Mouse (Mus musculus) forebrain, postnatal 0 days (tissue): ENCODE results near the gene Lsm10. TPM values are rescaled to one million over a fixed set of nuclear protein-coding genes. Genes with fewer than 3 reads are reported as not detected.

Source experiments
- ATAC-seq: fragments of 200-750 bp; cut with Nextera tagmentation; 2 replicates; pipeline ENCODE4 v1.8.0; 2017; ENCODE audit warnings: mild to moderate bottlenecking, moderate library complexity
- DNase-seq: peaks from one replicate; pipeline ENCODE4 v3.0.0-alpha.2; 2015
- H3K27ac ChIP-seq: fragments of 300-500 bp; sonication (generic); 2 replicates; pipeline ENCODE4 v1.5.1; 2014; ENCODE audit warnings: low read depth, mild to moderate bottlenecking, antibody characterized with exemption, low read length, moderate library complexity, mixed read lengths
- H3K27me3 ChIP-seq: fragments of 300-500 bp; sonication (generic); 2 replicates; pipeline ENCODE4 v1.6.1; 2014; ENCODE audit warnings: mild to moderate bottlenecking, low read length, mixed read lengths; ENCODE audit not compliant: insufficient read depth
- H3K36me3 ChIP-seq: fragments of 300-500 bp; sonication (generic); 2 replicates; pipeline ENCODE4 v1.6.1; 2014; ENCODE audit warnings: mild to moderate bottlenecking, moderate library complexity; ENCODE audit not compliant: insufficient read depth
- H3K4me1 ChIP-seq: fragments of 300-500 bp; sonication (generic); 2 replicates; pipeline ENCODE4 v1.6.1; 2014; ENCODE audit warnings: antibody characterized with exemption; ENCODE audit not compliant: insufficient read depth
- H3K4me2 ChIP-seq: fragments of 300-500 bp; sonication (generic); 2 replicates; pipeline ENCODE4 v1.6.1; 2014; ENCODE audit warnings: low read depth, mild to moderate bottlenecking, moderate library complexity
- H3K4me3 ChIP-seq: fragments of 300-500 bp; sonication (generic); 2 replicates; pipeline ENCODE4 v1.5.1; 2014; ENCODE audit warnings: low read depth, low read length, mixed read lengths
- H3K9ac ChIP-seq: fragments of 300-500 bp; sonication (generic); 2 replicates; pipeline ENCODE4 v1.6.1; 2014; ENCODE audit warnings: mild to moderate bottlenecking
- H3K9me3 ChIP-seq: fragments of 300-500 bp; sonication (generic); 2 replicates; pipeline ENCODE4 v1.6.1; 2016; ENCODE audit warnings: low read length
- CTCF ChIP-seq: sonication (generic); IDR thresholded peaks from 2 replicates; pipeline ENCODE4 v1.5.1; 2016; ENCODE audit warnings: antibody characterized with exemption, control low read depth, low read depth
- WGBS: fragments of 180-500 bp; shearing (Covaris S2); extraction: QIAGEN DNeasy Blood & Tissue Kit; methylation state at CpG from one replicate; pipeline ENCODE4 v1.1.7; 2014; 5-methylcytosine and 5-hydroxymethylcytosine counted together
- polyA plus RNA-seq: library from polyadenylated mRNA; unstranded; fragments of >200 nt; fragmentation: Nextera tagmentation; extraction: Ambion mirVana; gene quantifications from 2 replicates; pipeline ENCODE4 v1.2.1, GENCODE M21; 2015
- total RNA-seq: library from RNA; depleted of rRNA; stranded (reverse); fragments of >200 nt; gene quantifications from 2 replicates; pipeline ENCODE4 v1.2.3, GENCODE M21; 2014; rRNA removed

The Lsm10 gene
- total RNA-seq (36.1 and 37.1 TPM in 2 replicates), polyA plus RNA-seq (54.5 and 59.5 TPM in 2 replicates)

- TF ChIP-seq CTCF: no peak
- no peaks in the 10 kb centered on the region for H3K9me3 ChIP-seq
- peak; percentile 99 for ATAC-seq
- peak; percentile 97 for DNase-seq
- H3K4me1 ChIP-seq: 0 out of 2 replicates have a peak, but pooled peaks cover 4% of the 10 kb centered on the region
- H3K27ac ChIP-seq: peak within 1 kb of the TSS; percentile 88
- peak within 1 kb of the TSS; percentile 78 for H3K9ac ChIP-seq
- no peaks in the 10 kb centered on the region for H3K36me3 ChIP-seq
- H3K27me3 ChIP-seq: no peaks in the 10 kb centered on the region
- 3% methylated on average over 34 of the region's 37 CpGs for WGBS
- H3K4me3 ChIP-seq: peak within 1 kb of the TSS; percentile 65
- peak within 1 kb of the TSS; percentile 61 for H3K4me2 ChIP-seq
Observed at GRCm38 (mm10) chr4:126096464-126097111, at the start of gene Lsm10. Gene Lsm10 (plus strand): TSS chr4:126096623.

GRCm38 (mm10) chr4:126046851-126047585, 49.4 kb upstream of the Lsm10 start, which contains the start of gene Mrps15:
Gene Mrps15 (plus strand): TSS chr4:126046925.
- peaks cover 5% of the 10 kb centered on the region; the same call in 1 of the 2 replicates for H3K4me1 ChIP-seq
- H3K27me3 ChIP-seq: no peaks in the 10 kb centered on the region
- peaks cover 19% of the 10 kb centered on the region for H3K36me3 ChIP-seq
- peak within 1 kb of the TSS; percentile 69 for H3K4me3 ChIP-seq
- DNase-seq (peak; percentile 93), ATAC-seq (peak; percentile 99)
- H3K4me2 ChIP-seq: peak within 1 kb of the TSS; percentile 91
- H3K9me3 ChIP-seq: no peaks in the 10 kb centered on the region
- peak within 1 kb of the TSS; percentile 66 for H3K9ac ChIP-seq
- H3K27ac ChIP-seq: peak within 1 kb of the TSS; percentile 73
- under 1% methylated on average over 56 of the region's 56 CpGs for WGBS
- no peak for TF ChIP-seq CTCF

- Histone ChIP-seq H3K4me1 (peaks cover 5% of the 10 kb centered on the region; the same call in 1 of the 2 replicates), H3K36me3 (peaks cover 58% of the 10 kb centered on the region), H3K27me3 (no peaks in the 10 kb centered on the region), H3K4me2 (no peak overlapping the region), H3K27ac (no peak overlapping the region), H3K4me3 (no peak overlapping the region), H3K9me3 (no peaks in the 10 kb centered on the region), H3K9ac (no peak overlapping the region)
- TF ChIP-seq CTCF: no peak
- no peak for DNase-seq
- ATAC-seq: no peak
- 69% methylated on average over 7 of the region's 7 CpGs for WGBS
Observed at GRCm38 (mm10) chr4:126051617-126052016, 44.8 kb upstream of the Lsm10 start.

GRCm38 (mm10) chr4:126057207-126058133, 39.0 kb upstream of the Lsm10 start:
- DNase-seq (no peak), ATAC-seq (0 out of 2 replicates have a peak, but pooled peaks have one; percentile 0)
- peaks cover 11% of the 10 kb centered on the region; the same call in 1 of the 2 replicates for H3K4me1 ChIP-seq
- peak overlapping the region; percentile 79 for H3K4me2 ChIP-seq
- peak overlapping the region; percentile 73; the same call in 1 of the 2 replicates for H3K9ac ChIP-seq
- H3K27me3 ChIP-seq: no peaks in the 10 kb centered on the region
- peak overlapping the region; percentile 59 for H3K4me3 ChIP-seq
- WGBS: 16% methylated on average over 19 of the region's 19 CpGs
- no peak for TF ChIP-seq CTCF
- H3K36me3 ChIP-seq: peaks cover 35% of the 10 kb centered on the region
- no peak overlapping the region for H3K27ac ChIP-seq
- H3K9me3 ChIP-seq: no peaks in the 10 kb centered on the region

- peak within 1 kb of the TSS; percentile 73 for H3K9ac ChIP-seq
- WGBS: under 1% methylated on average over 57 of the region's 57 CpGs
Observed at GRCm38 (mm10) chr4:126058134-126058996, 38.1 kb upstream of the Lsm10 start, which contains the start of gene Oscp1. Gene Oscp1 (plus strand): TSS chr4:126058565.

More at GRCm38 (mm10) chr4:126058134-126058996, 38.1 kb upstream of the Lsm10 start, which contains the start of gene Oscp1:
- H3K4me2 ChIP-seq: peak within 1 kb of the TSS; percentile 79
- peak within 1 kb of the TSS; percentile 80 for H3K27ac ChIP-seq
- H3K27me3 ChIP-seq: no peaks in the 10 kb centered on the region
- ATAC-seq: peak; percentile 100
- TF ChIP-seq CTCF: no peak
- H3K36me3 ChIP-seq: peaks cover 28% of the 10 kb centered on the region
- H3K4me1 ChIP-seq: peaks cover 11% of the 10 kb centered on the region; the same call in 1 of the 2 replicates
- H3K4me3 ChIP-seq: peak within 1 kb of the TSS; percentile 59
- H3K9me3 ChIP-seq: no peaks in the 10 kb centered on the region
- DNase-seq: peak; percentile 96
